Mouse (Mus musculus) urinary bladder, postnatal 4 days (tissue): Measurements from ENCODE around the gene Zbtb6.

ENCODE experiments used
- DNase-seq, 2 experiments: peaks; one replicate each; pipeline ENCODE4 v3.0.0; 2021 to 2022; ENCODE audit warnings: low spot score in 2 of 2

The Zbtb6 gene

DNA sequence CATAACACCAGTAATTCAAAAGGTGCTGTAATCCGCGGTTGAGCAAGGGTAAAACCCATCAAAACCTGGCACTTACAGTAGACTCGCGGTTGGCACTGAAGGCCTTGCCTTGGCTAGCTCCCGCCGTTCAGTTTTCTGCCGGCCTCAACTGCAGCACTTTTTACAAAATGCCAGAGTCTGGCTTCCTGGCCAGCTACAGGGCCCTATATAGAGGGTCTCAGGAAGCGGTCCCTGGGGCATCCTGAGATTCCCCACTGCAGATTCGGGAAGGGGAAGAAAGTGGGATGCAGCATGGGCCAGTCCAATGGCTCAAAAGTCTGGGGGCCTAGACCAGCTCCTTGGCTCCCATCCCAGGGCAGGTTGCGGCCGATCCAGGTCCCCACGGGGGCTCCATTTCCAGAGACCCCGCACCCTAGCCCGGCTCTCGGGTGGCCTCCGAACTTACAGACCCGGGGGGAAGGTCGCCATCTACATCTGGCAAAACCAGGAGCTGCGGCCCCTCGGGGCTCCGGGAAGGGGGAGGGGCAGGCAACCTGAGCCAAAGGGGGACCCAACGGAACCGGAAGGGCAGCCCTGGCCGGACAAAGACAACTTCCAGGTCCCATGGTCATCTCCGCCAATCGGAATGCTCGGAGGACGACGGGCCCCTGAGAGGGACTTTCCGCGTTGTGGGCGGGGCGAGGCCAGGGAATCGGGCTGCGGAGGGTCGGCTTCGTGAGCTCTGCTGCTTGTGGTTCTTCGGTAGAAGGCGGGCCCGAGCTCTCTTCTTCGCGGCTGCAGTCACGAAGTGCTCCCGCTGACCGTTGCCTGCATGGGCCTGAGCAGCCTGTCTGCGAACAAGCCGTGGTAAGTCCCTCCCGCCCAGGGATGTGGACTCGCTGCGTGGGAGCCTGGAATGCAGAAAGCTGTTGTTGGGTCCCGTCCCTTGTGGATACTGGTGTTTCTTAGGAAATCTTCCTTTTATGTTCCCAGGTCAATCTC, at the start of gene Zbtb6, which contains the start of the genes Zbtb26 and Rabgap1:
TSS of gene Zbtb6 (minus strand) at position 561 of the 981 bp plus-strand sequence.
TSS of gene Zbtb26 (minus strand) at position 525 of the 981 bp plus-strand sequence.
TSS of gene Rabgap1 (plus strand) at position 669 of the 981 bp plus-strand sequence.
- DNase-seq: peak; percentile 95 to 97

DNA sequence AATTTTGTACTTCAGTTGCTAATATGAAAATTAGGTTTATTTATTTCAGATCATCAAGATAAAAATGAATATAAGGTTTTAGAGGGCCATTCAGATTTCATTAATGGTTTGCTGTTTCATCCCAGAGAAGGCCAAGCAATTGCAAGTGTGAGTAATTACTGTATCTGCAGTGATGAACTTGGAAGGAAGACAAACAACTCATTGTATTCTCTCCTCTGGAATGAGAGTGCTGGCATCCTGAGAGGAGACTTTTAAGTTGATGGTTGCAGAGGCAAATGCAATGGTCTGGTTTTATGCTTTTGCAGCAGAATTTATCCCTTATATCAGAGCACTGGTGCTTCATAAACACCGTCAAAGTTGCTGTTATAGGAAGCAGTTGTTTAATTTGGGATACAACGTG, 46.0 kb upstream of the Zbtb6 start:
- no peak for DNase-seq

DNA sequence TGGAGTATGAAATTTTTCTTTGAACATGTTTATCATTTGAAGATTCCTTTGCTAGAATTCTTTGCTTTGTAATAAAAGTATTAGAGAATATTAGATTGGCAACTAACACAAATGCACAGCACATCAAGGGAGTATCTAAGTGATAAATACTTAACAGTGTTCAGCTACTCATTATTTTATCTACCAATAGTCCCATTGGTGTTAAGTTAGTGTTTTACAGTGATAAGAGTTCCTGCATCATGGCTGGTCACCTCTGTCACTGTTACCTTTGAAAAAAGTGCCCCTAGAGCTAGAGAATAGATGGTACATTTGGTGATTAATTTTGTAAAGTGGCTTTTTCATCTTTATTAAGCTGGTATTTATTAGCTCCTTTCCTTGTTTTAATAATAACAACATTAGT, 43.4 kb upstream of the Zbtb6 start:
- no peak for DNase-seq

DNA sequence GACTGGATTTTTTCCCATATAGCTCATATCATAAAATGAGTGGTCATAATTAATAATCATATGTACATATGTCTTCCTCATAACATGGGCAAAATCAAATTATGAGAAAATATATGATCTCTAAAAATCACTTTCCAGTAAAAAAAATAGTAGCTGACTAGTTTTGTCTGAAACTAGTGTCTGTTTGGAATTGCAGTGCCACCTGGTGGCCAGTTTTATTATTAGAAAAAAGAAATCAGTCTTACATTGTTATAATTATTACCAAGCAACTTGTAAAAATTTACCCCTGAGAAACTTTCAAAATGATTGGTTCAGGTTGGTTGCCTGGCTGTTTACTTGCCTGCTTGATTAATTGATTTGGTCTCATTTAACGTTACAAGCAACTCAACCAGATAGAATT, 42.4 kb upstream of the Zbtb6 start:
- no peak for DNase-seq

DNA sequence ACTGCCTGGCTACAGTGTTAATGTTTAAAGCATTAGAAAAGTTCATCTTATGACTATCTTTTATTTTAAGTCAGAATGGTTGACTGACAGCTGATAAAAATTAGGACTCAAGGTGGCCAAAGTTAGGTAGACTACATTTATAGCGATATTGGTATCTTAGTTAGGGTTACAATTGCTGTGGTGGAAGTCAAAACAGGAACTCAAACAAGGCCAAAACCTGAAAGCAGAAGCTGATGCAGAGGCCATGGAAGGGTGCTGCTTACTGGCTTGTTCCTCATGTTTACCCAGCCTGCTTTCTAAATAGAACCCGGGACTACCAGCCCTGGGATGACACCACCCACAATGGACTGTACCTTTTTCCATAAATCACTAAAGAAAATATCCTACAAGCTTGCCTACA, 41.2 kb upstream of the Zbtb6 start:
- DNase-seq: no peak

DNA sequence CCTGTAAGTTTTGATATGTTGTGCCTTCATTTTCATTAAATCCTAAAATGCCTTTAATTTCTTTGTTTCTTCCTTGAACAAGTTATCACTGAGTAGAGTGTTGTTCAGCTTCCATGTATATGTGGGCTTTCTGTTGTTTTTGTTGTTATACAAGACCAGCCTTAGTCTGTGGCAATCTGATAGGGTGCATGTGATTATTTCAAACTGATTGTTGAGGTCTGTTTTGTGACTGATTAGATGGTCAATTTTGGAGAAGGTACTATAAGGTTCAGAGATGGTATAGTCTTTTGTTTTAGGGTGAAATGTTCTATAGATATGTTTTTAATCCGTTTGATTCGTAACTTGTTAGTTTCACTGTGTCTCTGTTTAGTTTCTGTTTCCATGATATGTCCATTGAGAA, 37.1 kb upstream of the Zbtb6 start:
- no peak for DNase-seq

DNA sequence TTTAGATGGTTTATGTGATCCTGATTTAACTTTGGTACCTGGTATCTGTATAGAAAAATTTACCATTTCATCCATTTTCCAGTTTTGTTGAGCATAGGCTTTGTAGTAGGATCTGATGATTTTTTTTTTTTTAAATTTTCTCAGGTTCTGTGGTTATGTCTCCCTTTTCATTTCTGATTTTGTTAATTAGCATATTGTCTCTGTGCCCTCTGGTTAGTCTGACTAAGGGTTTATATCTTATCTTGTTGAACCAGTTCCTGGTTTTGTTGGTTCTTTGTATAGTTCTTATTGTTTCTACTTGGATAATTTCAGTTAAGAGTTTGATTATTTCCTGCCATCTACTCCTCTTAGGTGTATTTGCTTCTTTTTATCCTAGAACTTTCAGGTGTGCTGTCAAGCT, 36.6 kb upstream of the Zbtb6 start:
- no peak for DNase-seq

DNA sequence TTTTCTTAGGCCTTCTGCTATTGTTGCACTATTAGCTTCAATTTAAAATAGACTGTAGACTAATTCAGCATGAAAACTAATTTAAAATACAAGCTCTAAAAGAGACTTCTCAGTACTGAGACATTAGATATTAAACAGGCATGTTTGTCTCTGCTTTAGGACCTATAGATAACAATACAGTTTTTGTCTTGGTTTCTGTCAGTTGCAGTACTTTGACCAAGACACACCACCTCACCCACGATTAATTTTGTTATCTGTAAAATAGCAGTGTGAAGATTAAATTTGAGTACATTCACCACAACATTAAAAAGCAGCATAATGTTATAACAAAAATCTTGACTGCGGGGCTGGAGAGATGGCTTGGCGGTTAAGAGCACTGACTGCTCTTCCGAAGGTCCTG, 23.3 kb upstream of the Zbtb6 start:
- no peak for DNase-seq

DNA sequence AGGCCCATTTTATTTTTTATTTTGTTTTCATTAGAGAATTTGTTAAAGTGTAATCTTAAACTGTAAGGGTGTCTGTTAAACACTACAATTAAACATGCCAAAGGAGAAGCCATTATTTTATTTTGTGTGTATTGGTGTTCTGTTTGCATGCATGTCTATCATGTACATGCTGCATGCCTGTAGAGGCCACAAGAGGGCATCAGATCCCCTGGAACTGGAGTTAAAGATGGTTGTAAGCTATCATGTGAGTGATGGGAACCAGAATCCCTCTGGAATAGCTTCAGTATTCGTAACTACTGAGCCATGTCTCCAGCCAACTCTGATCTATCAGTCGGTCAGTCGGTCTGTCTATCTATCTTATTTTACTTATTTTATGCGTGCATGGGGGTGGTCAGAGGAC, 17.7 kb upstream of the Zbtb6 start:
- DNase-seq: no peak

DNA sequence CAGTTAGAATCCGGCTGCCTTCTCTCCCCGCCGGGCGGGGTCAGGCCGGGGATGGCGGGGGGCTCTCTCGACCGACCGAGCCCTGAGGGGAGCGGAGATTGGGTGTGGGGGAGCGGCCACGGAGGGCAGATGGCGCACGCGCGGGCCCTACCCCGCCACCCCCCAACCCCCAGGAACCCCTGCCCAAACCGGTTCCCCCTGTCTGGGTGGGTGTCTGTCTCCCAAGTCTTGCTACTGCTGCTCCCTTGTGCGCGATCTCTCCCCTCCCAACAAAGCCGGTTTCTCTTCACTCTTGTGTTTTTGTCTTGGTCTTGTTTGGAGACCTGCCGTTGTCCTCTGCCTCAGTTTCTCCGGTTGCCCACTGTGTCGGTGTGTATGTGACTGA, 9.4 kb upstream of the Zbtb6 start:
- DNase-seq: no peak

DNA sequence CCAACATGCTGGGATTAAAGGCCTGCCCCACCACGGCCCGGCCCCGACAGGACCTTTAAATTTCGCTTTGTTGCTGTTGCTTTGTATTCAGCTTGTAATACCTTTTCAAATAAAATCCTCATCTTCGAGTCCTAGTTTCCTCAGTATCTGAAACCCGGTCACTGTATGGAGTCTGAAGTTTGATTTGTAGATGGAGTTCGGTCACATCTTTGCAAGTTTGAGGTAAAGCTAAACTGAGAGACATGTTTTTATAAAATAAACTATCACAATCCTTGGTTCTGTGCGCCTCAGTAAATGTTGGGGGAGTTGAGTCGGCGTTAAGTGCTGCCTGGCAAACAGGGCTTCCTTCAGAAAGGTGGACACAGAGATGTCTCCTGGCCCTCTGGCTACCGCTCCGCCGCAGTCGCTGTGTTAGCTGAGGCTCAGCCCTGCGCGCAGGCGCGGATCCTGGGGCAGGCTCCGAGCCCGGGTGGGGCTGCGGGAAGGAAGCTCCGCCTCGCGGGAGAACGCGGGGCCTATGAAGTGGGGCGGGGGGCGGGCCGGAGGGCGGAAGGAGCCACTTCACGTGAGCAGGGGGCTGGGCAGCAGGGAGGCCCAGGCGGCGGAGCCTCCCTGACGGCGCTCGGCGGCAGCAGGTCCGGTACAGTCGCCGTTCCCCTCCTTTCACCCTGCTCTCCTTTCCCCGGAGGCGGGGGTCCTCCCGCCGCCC, 8.8 kb upstream of the Zbtb6 start:
- peak; percentile 92 to 94 for DNase-seq

DNA sequence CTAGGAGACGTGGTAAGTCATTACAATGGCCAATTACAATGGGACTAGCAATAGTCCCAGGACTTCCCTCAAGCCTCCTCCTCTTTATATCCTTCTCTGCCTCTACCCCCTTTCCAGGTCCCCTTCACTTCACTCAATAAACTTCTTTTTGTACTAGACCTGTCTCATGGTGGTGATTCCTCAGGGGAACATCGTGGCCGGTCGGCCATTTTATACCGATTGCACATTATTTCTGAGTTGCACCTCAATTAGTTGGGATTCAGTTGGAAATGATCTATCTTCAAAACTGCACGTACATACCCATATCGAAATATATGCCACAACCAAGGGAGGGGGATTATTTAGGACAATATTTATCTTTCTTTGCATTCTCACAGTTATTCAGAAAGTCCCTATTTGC, 11.4 kb downstream of the Zbtb6 start:
- no peak for DNase-seq

DNA sequence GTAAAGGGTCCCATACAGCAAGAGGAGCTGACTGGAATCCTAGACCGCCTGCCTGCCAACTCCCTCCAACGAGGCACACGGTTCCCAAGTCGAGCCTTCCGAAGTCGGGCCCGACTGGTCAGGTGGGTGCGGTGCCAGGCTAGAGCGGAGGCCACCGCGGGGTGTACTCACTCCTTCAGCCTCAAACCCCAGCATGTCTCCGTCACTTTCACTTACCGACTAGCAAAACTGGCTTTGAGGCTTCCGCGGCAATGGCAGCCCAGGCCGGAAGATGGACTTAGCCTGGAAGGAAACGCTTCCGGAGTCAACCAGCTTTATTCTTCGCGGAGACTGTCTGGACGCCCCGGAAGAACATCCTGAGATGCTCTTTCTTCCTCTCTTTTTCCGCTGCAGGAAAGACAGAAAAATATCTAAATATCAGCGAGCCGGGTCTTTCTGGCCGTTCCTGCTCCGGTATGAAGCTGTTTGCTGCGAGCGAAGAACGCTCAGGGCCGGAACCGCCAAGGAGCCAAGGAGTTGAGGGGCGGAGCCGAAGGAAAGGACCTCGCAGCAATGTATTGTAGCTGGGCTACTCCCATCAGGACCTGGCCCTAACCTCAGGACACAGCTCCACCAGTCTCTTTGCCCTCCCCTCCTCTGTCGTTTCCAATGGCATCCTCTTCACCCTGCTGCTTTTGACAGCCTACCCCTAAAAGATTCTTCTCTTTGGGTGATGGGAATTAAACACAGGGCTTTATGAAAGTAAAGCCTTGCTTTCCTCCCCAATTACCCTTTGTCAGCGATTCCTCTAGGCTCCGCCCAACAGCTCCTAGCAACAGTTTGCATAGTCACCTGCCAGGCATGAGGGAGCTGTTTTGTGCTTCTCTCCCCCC, 12.1 kb downstream of the Zbtb6 start:
- peak; percentile 73 to 79 for DNase-seq

DNA sequence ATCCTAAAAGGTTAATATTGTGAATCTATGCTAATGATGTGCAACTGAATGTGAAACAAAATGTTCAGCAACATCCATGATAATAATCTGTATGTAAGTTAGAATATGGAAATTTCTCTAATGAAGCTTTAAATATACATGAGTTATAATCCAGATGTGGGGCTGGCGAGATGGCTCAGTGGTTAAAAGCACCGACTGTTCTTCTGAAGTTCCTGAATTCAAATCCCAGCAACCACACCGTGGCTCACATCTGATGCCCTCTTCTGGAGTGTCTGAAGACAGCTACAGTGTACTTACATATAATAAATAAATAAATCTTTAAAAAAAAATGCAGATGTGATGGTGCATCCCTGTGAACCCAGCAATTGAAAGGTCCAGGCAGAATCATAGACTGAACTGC, 19.3 kb downstream of the Zbtb6 start:
- no peak for DNase-seq

DNA sequence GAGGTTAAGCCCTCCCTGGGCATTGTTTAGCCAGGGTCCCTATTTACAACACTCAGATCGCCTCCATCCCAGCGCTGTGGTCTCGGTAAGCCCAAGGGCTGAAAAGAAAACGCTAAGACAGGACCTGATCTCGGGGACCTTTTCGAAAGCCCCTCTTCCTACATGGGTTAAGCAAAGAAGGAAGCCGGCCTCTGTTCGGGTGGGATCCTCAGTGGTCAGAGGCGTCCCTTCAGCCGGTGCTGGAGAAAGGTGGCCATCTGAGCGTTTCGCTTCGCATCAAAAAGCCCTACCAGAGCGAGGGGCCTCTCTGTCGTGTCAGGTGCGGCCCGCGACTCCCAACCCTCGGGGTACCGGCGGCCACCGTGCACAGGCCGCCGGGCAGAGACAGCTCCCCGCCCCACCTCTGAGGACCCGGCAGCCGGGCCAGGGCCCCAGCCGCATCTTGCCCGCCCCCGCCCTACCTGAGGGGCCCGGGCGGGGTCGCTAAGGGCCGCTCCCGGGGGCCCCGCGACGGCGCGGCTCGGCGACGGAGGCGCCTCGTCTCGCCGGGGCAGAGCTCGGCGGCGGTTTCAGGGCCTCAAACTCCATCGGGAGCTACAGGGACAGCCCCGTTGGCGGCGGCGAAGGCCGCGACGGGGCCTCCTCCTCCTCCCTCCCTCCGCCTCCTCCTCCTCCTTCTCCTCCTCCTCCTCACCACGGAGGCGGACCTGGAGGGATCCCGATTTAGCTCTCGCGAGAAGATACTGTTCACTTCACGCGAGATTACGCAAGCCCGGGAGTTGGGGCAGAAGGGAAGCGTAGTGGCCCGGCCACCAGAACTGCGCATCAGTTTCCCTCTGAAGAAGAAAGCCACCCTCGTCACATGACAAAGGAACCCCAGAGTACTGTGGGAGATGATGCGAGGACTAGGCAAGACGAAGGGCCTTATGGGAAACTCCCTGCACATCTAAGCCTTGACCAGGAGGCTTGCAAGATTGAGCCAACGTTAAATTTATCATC, 20.4 kb downstream of the Zbtb6 start, which contains the start of gene Rc3h2:
TSS of gene Rc3h2 (minus strand) at position 598 of the 999 bp plus-strand sequence.
- peak; percentile 93 to 95 for DNase-seq

DNA sequence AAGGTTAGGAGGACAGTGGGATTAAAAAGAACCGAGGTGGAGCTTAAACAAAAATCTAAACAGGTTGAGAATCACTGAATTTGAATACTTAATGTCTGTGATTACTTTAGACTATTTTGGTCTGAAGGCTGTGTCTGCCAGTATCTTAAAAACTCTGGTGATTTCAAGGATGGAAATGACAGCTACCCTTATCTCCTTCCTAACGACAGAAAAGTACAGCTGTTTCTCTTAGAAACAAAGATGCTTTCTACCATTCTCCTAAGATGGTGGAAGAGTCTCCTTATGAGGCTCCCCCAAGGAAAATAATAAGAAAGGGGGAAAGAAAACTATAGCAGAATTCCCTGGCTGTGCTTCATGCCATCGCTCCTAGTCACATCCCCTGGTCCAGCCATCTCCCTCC, 21.1 kb downstream of the Zbtb6 start:
- no peak for DNase-seq

DNA sequence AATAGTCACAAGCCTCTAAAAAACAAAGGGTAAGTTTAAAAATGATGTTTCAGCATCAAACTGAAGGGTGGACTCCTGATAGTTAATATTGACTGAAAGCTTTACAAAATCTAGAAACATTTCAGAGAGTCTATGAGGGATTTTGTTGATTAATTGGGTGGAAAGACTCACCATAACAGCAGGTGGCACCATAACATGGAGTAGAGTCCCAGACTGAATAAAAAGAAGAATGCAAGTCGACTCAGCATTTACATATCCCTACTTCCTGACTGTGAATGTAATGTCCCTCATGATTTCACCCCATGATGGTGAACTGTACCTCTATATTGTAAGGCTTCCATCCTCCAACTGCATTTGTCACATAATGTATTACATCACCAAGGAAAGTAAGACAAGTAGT, 47.4 kb downstream of the Zbtb6 start:
- no peak for DNase-seq

DNA sequence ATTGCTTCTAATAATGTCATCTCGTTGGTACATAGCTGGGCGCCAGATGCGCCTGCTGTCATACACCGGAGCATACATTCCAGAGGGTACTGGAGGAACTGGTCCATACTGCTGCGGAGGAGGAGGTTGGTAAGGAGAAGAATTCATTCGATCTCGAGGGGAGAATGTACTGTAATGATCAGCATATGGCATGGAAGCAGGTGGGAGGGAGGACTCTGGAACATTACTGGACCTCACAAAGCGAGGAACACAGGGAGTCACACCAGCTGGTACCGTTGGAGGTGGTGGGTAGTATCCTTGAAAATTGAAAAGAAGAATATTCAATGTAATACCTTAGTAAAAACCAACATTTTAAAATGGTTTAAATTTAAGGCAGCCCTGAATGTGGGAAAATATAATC, 60.0 kb downstream of the Zbtb6 start:
- DNase-seq: no peak

DNA sequence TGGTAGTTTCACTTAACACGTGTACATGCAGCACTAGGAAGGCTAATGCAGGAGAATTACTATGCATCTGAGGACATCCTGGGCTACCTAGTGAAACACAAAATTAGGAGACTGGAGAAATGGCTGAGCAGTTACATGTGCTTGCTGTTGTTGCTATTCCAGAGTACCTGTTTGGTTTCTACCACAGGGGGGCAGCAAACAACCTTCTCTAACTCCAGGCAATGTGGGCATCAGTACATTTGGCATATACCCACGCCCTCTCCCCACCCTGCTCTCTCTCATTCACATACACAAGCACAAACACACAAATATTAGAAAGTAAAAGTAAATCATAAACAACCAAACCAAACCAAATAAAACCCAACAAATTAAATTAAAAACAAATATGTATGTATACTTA, 62.8 kb downstream of the Zbtb6 start:
- DNase-seq: no peak

DNA sequence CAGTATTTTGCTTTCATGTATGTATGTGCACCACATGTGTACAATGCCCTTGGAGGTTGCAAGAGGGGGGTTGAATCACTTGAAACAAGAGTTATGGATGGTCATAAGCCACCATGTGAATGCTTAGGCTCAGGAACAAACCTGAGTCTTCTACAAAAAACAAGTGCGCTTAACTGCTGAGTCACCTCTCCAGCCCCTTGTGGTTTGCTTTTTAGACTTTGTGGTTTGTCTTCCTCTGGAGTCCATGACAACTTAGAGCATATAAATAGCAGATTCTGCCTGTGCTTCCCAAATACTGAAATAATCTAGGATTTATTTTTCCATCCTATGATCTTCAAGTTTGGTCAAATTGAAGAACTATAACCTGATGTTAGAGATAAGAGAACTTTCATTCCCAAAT, 67.0 kb downstream of the Zbtb6 start:
- DNase-seq: no peak
